Mouse (Mus musculus) adrenal gland, postnatal 4 days (tissue): Measurements from ENCODE around the gene Col5a3. TPM values are rescaled to one million over a fixed set of nuclear protein-coding genes. Genes with fewer than 3 reads are reported as not detected.

Experiments used
- DNase-seq, 2 experiments: peaks; one replicate each; pipeline ENCODE4 v3.0.0; 2021 to 2022; ENCODE audit warnings: low spot score in 2 of 2, mixed read lengths in 2 of 2
- total RNA-seq, 2 experiments: library from RNA; stranded (reverse); gene quantifications; 2 replicates each; pipeline ENCODE4 v1.2.3; 2021

Gene Col5a3
- total RNA-seq, 2 experiments from 2014 or later: 233 TPM

DNA sequence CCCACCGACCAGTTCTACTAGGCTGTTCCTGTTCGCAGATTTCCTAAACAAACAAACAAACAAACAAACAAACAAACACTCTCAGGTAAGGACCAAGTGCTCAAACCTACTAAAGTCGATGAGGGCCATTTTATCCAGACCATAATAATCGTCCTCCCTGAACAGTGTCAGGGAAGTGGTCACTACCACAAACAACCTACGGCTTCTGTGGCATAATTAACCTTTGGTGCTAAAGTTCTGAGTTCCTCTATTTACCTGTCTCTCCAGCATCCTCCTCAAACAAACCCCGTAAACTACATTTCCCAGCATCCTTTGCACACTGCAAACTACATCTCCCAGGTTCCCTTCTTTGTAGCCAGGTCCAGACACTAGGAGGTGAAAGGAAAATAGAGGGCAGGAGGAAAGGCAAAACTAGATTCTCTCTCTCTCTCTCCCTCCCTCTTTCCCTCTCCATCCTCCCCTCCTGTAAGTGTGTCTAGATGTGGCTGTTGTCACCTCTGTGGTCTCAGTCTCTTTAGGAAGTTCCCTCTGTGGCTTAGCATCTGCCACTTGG, 63.3 kb downstream of the Col5a3 start:
- DNase-seq: no peak

DNA sequence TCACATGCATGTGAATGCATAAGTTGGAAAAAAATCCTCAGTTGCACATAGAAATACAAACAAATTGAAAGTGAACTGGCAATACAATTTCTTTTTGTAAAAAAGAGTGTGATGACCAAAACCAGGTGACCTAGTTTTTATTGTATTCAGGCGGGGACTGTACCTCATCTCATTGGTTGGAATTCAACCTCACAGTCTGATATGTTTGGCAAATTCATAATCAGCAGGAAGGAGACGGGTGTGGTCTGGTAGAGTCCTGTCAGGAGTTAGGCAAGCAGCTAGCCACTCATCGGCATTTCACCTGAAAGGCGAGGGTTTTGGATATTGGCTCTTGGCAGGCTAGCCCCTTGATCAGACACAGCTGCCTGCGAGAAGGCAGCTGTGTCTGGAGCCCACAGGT, 65.7 kb downstream of the Col5a3 start:
- no peak for DNase-seq

DNA sequence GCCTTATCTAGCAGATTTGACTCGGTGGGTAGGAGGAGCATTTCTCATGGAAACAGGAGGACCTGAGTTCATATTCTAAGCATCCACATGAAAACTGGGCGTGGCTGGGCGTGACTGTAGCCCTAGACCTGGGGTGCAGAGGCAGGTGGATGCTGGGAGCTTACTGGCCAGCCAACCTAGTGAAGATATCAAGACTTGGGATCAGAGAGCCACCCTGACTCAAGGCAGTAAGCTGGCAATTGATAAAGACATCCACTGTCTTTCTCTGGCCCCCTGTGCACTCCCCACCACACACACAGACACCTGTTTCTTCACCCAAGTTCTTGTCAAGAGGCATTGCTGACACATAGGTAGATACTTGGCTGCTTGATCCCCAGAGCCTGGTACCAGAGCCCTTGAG, 66.3 kb downstream of the Col5a3 start:
- DNase-seq: no peak

DNA sequence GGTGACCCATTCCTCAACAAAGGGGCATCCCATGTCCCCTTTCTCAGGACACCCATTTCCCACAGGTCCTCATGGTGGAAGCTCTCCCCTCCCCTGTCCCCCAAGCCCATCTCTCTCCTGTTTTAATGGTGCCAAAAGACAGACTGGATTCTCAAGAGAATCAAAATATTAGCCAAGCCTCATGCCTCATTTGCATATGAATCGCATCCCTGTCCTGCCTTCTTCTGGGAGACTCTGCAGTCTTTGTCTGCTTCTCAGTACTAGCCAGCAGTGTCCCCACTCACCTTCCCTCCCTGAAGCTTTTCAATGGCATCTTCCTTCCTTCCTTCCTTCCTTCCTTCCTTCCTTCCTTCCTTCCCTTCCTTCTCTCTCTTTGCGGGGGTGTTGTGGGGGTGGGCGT, 67.2 kb downstream of the Col5a3 start:
- no peak for DNase-seq

DNA sequence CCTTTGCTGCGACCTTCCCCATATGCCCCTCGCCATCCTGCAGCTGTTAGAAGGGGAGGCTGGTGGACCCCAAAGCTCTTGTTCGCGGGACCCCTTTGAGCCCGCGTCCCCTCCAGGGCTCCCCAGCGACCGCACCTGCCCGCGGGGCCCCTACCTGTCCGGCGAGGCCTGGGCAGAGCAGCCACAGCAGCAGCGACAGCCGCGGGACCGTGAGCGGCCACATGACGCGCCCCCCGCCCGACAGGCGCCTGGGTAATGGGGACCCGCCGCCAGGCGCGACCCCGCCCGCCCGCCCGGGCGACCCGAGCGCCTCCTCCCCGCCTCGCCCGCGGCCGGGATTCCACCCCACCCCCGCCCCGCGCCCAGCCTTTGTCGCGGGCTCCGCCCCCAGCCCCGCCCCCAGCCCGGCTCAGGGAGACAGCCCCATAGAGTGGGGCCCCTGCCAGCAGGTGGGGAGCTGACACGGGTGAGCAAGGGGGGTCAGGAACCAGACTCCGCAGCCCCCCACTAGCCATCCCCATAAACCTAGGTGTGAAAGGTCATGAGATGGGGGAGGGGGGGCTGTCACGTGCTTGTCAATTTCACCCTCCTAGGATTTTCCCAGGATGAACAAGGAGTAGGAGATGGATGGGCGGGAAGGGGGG, 68.7 kb downstream of the Col5a3 start, which contains the start of gene Olfm2:
Gene Olfm2 (minus strand): TSS at position 333 of the 644 bp plus-strand sequence.
- no peak for DNase-seq

DNA sequence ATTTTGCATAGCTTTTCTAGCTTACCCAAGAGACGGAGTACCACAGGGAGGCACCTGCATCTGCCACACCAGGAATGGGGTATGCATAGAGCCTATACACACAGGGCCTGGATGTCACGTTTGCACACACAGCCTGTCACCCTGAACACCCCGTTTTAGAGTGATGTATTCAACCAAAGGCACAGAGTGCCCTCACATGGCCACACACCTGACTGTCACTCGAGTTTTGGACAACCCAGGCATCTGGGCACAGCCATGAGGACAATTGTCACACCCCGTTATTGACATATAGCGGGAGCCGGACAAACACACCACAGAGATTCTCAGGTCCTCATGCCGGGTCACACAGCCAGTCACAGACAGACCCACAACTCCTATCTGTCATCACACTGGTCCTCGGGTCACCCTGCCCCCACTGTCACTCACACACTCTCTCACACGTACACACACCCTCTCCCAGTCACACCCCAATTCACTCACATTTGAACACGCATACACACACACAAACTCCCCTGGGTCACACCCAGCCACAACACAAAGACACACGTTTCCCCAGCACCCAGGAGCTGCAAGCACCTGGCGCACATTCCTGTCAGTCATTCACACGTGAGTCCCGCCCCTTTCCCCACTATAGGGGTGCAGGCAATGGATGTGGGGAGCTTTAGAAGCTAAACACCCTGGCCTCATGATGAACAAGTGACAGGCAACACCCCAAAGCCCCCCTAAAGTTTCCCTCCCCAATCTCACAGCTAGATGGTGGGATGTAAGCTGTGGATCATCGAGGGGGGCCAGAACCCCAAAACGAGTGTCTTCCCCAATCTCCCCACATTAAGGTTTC, 69.5 kb downstream of the Col5a3 start:
- DNase-seq: no peak

DNA sequence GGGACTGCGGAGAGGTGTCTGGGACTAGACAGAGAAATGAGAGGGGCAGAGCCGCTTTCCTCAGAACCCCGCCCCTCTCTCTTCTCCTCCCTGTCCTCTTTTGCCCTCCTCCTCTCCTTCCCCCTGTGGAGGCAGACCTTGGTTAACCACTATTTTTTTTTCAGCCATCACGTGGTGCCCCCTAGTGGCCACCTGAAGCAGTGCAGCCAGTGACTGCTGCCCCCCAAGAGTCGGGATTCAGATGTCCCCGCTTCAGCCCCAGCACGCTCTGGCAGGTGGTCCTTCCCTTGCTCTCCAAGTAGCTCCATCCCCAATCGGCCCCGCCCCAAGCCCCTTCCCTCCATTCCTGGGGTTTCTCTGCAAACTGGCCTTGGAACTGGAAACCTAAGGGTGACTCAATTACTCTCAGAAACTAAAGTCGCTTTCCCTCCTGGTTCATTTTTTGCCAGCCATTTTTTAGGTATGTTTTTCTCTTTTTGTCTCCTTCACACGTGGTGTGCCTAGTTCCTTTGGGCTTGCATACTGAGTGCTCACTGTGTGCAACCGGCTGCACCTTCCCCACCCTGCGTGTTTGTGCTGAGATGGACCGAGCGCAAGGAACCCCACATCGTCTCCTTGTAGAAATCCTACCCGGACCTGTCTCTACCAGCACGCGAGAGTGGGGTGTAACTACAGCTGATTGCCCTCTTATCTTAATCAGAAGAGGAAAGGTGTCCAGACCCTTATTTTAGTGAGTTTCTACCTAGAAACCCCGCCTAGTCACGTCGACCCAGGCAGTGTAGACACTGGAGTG, 70.7 kb downstream of the Col5a3 start:
- no peak for DNase-seq

DNA sequence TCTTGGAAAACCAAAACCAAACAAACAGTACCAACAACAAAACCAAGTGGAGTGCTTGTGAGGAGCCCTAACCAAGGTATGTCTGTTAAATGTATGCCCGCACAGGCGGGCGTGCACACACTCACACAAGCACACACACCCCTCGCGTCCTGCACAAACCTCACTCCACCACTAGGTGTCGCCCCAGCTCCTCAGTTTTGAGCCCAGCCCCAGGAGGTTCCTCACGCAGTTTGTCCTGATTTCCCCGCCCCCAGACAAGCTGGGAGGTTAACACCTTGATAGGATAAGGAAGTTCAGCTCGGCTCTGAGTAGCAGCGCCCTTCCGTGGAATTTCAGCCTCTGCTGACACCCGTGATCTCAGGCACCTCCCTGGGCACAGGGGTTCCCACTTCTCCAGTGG, 74.5 kb downstream of the Col5a3 start:
- DNase-seq: peak; percentile 57 to 65

DNA sequence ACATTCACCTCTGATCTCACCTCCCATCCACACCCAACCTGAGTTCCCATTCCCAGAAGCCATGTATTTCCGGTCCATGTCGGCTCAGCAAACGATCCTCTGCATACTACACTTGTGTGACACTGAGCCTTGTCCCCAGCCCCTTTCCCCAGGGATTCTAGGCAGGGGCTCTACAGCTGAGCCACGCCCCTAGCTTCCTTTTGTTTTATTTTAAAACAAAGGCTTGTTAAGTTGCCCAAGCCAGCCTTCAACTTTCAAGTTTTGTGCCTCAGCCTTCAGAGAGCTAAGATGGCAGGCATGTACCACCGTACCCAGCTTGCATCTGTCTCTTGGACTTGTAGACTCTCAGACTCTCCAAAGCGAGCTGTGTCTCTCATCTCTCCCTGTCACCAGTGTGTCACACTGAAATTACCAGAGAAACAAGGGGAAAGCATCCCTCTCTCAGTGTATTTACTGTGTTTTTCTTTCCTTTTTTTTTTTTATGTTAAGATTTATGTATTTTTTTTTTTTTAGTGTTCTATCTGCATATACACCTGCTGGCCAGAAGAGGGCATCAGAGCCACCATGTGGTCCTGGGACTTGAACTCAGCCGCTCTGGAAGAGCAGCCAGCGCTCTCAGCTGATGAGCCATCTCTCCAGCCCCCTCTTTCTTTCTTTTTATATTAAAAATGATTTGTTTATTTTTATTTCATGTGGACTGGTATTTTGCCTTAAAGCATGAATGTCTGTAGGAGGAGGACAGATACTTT, 76.4 kb downstream of the Col5a3 start:
- no peak for DNase-seq

DNA sequence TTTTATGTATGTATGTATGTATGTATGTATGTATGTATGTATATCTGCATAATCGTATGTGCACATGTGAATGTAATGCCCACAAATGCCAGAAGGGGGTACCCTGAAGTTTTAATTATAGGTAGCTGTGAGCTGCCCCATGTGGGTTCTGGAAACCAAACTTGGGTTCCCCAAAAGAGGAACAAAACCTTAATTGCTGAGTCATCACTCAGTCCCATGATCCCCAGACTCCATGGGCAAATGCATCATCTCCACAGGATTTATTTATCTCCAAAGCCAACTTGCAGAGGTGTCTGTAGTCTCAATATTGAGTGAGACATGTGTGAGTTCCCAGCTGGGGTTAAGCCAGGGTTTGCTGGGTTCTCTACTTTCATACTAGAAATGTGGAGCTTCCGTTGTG, 77.6 kb downstream of the Col5a3 start:
- DNase-seq: no peak

DNA sequence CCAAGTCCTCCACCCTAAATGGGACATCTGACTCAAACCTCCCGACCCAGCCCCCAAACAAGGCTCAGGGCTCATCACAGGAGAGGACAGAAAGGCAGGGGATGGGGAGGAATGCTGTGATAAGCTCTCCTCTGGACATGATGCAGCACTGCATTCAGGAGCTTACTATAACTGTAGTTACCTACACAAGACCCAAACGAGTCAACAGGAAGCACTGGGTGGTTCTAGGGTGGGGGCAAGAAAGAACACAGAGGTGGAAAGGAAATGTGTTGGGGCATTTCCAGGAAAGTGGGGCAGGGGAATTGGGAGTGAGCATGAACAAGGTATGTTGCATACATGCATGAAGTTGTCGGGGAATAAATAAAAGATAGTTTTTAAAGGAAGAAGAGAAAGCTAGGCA, 80.2 kb downstream of the Col5a3 start:
- DNase-seq: no peak

DNA sequence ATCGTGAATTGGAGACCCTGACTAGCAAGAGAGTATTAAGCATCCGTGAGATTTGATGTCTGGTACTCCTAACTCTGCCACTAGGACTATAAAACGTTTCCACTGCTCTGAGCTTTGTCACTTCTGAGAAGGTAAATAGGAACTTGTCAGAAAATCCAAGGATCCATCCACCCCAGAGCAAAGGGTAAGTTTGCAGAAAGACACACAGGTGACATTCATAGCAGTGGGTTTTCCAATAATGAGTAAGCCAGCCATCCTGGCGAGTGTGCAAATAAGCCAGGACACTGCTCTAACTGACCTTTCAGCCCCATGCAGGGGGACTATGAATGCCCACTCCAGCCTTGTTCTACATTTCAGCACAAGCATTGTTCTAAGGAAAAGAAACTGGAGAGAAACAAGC, 83.1 kb downstream of the Col5a3 start:
- DNase-seq: no peak

DNA sequence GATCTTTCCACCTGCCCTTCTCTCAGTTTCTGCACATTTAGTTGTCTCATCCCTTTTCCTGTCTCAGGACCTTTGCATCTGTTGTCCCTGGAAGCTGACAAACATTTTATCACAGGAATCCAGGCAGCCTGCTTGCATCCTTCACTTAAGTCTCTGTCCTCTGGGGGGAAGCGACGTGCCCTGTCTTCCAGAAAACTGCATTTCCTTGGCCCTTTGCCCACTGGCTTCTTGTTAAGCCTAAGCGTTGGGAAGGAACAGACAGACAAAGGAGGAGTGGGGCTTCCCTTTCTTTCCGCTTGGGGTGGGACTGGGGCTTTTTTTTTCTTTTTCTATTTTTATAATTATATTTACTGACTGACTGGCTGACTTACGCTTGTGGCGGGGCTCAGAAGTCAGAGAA, 85.4 kb downstream of the Col5a3 start:
- no peak for DNase-seq

DNA sequence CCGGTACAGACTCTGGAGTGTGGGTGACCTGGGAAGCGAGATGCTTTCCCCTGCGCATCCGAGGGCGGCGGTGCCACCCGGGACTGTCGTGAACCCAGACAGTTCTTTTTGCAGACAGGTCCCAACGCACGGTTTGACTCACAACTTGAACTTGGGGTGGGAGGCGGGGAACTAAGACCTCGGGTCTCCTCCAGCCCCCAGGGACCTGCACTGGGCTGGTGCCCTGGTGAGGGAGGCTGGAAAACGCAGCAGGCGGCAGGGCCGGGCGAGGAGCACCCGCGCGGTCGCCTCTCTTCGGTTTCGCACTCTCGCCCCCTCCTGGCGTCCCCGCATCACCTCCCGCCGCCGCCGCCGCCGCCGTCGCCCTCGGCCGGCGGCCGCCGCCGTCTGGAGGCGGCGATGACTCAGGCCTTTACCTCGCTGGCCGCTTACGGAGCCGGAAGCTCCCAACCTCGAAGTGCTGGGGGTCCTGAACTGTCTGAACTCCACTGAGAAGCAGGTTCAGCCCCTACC, 87.2 kb downstream of the Col5a3 start:
- no peak for DNase-seq

DNA sequence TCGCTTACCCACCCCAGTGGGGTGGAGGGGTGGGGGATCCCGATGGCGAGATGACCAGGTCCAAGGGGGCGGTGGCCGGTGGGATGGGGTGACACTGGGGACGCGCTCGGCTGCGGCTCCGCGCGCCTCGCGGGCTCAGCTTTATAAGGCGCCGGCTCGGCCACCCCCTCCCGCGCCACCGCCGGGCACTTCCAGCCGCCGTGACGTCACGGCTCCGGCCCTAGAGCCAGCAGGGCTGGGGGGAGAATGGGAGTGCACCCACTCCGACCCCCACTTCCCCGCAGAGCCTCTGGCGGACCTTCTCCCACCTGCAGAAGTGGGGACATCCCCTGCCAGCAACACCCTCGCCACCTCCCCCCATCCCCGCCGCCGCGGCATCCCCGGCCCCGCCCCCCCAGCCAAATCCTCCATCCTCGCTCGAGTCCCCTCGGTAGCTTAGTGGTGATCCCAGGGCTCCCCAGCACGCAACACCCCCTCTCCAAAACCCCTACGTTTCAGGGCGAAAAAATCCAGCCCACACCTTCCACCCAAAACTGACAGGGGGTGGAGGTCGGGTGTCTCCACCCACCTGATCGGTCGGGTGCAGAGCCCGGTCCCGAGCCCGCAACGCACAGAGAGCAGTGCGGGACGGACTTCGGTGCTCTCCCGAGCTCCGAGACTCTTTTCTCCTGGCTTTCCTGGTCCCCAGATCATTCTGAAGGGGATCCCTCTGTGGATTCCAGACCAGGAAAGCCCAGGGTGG, 87.8 kb downstream of the Col5a3 start:
- DNase-seq: no peak

DNA sequence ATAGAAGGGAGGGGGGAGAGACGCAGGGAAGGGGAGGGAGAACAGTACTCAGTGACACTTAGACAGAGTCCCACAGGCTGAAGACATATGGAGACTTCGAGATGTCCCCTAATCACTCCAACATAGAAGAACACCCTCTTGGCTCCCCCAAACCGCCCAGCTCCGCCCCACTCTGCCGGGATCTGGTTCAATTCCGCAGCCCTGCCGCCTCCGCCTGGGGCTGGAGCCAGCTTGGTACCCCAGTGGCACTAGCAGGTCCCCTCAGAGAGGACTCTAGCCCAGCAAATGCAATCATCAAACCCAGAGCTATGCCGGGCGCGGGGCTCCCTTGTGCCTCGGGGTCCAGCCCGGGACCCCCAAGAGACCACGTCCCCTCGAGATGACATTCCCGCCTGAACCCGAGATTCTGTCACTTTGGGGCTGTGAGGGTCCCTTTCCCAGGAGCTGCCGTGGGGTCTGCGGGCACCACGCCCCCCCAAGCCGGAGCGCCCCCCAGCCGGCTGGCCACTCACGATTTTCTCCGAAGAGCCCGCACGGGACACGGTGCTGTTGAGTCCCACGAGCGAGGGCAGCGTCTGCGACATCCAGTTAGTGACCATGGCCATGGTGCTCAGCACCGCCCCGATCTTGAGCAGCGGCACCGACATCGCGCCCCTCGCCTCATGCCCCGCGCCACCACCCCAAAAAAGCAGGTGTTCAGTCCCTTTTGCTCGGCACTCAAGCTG, 88.6 kb downstream of the Col5a3 start:
- no peak for DNase-seq

DNA sequence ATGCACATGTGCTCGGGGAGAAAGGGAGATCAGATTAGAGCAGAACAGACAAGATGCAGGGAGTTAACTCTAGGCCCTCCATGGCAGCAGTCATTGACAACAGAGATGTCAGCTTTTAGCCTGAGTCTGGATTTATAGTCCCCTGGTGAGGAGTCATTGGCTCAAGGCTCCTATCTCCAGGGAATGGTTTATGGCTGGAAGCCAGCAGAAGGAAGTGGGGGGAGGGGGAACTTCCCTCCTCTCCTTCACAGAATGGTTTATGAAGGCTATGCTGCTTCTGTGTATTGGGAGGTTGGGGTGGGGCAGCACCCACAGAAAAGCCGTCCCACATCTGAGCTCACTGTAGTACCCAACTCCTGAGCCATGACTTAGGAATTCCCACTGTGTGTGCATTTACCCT, 93.3 kb downstream of the Col5a3 start:
- DNase-seq: no peak
